Mouse (Mus musculus): ENCODE results near the gene Mettl8.

Gene Mettl8

DNA sequence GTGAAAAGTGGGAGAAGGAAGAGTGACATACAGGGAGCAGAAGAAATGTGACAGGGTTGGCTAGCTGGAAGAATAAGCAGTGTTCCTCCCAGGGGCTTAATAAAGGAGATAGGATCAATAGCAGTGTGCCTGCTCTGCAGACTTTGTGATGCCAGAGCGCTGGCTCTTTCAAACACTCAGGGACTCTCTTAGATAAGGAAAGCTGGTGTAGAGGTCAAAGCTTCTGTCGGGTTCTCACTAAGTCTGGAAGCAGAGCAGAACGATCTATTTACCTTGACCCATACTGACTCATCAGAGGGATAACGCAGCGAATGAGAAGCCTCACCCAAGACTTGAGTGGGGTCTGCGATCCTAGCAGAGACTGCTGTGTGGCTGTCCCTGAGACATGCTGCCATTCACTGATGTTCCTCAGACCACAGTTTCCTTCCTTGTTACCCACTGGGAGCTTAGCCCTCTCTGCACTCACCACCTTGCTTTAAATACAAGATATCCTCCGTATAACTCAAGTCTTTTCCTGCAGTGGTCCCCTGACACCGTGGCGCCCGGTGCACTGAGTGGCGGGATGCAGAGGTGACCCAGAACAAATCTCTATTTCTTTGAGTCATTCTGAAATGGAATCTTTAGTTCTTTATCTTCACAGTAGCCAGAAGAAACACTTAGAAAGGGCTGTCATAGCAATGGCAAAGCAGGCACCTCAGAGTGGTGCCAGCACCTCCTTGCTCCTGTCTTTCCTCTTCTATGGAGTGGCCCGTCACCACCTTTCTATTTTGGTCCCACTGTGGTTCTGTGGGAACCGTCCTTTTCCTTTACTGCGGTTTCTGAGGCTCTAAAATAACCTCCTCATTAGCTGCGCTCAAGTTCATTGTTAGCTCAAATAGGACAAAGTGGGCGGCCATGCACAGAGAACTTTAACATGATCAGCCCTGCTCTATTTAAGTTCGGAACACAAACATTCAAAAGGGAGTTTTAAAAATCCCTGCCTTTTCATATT is 65.9 kb downstream of the Mettl8 start:
- no peak for DNase-seq (ENCODE audit: low read depth, low spot score)

GRCm38 (mm10) chr2:70978271-70978670 is 77.1 kb downstream of the Mettl8 start:
- no peak for DNase-seq (ENCODE audit: low read depth, low spot score)

DNA sequence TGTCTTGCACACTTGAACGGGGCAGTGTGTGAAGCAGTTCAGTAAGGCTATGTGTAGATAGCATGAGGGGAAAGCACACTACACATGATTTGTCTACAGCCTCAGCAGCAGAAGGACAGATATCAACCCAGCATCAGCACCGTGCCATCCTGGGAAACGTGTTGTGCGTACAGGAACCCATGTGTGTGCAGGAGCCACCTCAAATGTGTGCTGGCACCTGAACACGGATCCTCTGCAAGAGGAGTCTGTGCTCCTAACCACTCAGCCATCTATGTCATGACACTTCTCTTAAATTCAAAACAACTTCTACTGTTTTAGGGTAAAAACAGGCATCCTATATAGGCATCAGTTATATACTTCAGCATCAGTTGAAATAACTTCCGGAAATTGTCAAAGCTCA is 80.6 kb downstream of the Mettl8 start:
- DNase-seq (ENCODE audit: low read depth, low spot score): no peak

GRCm38 (mm10) chr2:70972795-70973518 is 82.4 kb downstream of the Mettl8 start:
- no peak for DNase-seq (ENCODE audit: low read depth, low spot score)

- DNase-seq (ENCODE audit: low read depth, low spot score): no peak
Measured at GRCm38 (mm10) chr2:70970158-70970741, 85.1 kb downstream of the Mettl8 start.

DNA sequence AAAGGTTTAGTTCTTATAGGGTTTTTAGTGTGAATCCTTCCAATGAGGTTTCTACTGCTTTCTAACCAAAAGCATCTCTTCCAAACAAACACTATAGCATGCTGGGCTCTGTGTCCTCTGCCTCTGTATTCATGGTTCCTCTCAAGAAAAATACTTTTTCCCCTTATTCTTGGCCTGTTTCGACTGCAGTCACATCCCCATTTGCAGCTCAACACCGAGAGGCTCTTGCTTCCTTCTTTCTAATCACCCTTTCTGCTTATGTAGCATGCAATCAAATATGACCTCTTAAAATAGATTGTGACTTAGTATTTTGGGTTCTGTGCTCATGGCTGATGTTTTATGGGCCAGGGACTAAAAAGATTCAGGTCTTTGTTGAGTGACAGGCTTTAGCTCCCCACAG is 87.1 kb downstream of the Mettl8 start:
- no peak for DNase-seq (ENCODE audit: low read depth, low spot score)

GRCm38 (mm10) chr2:70967216-70967615 is 88.2 kb downstream of the Mettl8 start:
- DNase-seq (ENCODE audit: low read depth, low spot score): no peak

DNA sequence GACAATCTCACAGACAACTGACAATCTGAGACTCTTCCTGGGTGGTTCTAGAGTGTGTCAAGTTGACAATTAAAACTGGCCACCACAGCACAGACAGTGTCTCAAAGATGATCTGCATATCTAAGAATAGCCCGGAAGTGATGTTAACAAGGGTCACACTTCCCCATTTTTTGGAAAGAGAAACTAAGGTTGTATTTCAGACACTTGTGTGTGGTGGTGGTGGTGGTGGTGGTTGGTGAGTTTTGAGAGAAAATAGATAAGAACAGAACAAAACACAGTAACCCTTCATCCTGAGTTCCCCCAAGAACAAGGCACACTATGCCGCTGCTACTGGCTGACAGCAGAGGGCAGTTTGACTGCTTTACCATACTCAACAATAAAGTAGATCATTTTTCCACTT is 90.6 kb downstream of the Mettl8 start:
- DNase-seq (ENCODE audit: low read depth, low spot score): no peak

DNA sequence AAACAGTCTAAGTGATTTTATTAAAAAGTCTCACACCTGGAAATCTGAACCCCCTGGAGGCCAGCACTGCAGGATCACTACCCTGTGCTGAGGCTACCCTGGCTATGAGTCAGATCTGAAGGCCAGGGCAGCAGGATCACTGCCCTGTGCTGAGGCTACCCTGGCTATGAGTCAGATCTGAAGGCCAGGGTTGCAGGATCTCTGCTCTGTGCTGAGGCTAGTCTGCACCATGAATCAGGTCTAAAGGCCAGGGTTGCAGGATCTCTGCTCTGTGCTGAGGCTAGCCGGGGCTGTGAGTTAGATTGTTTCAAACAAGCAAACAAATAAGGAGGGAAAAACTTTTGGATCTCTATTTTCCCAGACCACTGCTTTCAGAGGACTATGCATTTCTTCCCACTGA is 92.5 kb downstream of the Mettl8 start:
- DNase-seq (ENCODE audit: low read depth, low spot score): no peak

DNA sequence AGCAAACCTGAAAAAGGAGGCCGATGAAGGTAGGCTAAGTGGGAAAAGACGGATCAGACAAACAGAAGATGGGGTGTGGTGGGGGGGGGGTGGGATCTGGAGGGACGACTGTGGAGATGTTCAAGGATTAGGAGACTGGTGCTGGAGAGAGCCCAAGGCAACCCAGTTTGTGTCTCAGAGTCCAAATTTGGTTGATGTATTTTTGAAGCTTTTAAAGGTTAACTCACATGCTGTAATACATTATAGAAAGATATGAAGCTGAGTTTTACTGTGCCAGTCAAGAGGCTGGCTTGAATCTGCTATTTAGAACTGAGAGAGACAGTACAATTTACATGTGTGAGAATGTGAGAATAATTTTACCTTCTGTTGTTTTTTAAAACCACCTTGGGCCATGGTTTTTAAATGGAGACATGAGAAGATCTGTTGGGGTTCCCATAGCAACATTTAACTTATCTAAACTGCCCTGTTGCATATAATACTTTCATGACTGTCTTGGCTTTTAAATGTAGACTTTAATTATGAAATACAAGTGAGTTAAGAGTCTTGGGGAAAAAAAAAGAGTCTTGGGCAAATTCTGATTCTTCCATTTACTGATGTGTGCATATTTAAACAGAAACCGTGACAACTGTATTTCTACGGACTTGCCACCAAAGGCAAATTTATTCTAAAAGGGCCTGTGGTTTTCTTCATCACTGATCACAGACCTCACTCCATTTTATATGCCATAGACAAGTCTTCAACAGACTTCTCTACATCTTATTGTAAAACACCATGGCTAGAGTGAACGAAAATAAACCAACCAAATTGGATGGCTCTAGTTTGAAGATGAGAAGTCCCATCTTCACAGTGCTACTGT is 94.1 kb downstream of the Mettl8 start:
- no peak for DNase-seq (ENCODE audit: low read depth, low spot score)

- no peak for DNase-seq (ENCODE audit: low read depth, low spot score)
Measured at GRCm38 (mm10) chr2:70960090-70960489, 95.3 kb downstream of the Mettl8 start.

DNA sequence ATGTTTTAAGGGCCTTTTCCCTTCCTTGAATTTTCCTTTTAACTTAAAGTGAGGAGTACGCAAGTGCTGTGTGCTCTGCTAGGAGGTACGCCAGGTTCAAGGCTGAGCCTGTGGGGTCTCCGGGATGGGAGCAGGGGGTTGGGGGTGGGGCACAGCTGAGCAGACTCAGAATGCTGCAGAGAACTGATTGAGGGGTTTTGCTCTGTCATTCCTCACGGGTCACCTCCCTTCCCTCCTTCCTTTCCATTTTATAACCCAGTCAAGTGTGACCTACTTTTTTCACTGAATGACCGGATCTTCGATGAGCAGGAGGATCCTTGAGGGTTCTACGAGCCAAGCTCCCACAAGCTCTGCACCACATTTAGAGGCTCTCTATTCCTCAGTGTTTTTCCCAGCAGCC is 96.0 kb downstream of the Mettl8 start:
- no peak for DNase-seq (ENCODE audit: low read depth, low spot score)

GRCm38 (mm10) chr2:70958536-70958935 is 96.8 kb downstream of the Mettl8 start:
- DNase-seq (ENCODE audit: low read depth, low spot score): no peak

DNA sequence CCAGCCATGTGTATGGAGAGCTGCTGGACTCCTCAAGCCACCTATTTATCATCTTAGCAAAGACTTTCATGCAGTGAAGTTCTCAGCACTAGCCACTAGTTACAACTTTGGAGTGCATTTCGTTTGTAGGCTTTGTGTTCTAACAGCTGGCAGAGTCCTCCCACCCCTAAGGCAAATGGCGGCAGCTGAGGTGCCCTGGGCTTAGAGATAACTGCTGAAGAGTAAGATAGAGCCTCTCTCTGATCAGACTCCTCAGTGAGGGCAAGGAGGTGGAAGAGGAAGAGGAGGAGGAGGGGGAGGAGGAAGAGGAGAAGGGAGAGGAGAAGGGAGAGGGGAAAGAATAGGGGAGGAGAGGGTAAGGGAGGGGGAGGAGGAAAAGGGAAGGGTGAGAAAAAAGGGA is 101.8 kb downstream of the Mettl8 start:
- no peak for DNase-seq (ENCODE audit: low read depth, low spot score)

DNA sequence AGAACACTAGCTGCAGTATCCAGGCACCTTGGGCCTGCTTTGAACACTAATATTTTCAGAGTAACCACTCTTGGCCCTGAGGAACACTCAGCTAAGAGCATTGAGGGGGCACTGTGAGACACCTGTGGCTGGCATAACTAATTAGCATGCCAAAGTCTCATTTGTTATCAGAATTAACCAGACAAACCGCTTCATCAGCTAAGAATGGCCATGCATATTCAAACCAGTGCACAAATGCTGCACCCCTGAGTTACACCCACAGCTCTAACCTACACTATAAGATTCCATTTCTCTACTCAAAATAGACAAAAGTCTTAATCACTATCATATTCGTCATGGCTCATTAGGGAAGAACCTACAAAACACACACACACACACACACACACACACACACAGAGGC is 103.4 kb downstream of the Mettl8 start:
- DNase-seq (ENCODE audit: low read depth, low spot score): no peak

DNA sequence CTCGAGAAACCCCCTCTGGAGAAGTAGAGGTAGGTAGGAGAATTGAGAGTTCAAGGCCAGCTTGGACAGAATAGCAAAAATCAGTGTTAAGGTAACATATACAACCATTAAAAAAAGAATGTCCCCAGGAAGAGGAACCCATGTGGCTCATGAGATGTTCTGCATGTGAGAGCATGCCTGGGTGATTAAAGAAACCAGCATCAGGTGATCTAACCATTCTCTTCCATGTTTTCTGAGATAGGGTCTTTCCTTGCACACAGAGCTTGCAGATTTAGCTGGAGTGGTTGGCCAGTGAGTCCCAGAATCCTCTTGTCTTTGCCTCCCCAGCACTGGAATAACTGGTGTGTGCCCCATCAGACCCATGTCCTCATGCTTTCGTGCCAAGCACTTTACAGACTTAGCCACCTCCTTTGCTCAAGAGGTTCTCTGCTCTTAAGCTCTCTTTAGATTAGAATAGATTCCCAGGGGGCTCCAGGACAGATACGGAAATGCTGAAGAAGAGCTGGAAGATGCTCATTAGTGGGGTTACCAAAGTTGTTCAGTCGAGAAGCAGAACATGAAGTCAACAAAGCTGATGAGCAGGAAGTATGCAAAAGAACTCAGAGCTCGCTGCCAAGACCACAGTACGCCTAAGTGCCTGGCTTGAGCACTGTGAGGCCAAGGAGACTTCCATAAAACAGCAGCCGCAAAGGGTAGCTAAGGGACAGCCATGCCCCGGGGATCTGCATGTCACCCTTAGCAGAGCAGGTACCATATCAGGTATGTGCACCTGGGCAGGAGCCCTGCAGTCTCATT is 110.7 kb downstream of the Mettl8 start:
- DNase-seq (ENCODE audit: low read depth, low spot score): no peak

DNA sequence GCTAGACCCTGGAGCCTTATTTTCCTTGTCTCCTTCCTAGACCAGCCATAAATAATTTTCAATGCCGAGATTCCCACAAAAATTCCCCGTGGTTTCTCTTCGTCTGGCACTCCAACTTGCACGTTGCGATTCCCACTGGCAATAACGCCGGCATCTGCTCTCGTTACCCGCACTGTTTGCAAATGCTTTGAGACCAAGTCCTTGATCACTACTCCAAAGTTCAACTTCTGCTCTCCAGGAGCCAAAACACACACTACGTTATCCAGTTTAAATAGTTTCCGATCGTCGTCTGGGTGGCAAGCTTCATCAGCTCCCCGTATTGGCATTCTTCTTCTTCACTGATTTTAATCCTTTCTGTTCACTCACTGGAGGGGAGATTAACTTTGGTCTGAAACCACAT is 114.6 kb downstream of the Mettl8 start:
- DNase-seq (ENCODE audit: low read depth, low spot score): no peak

- DNase-seq (ENCODE audit: low read depth, low spot score): peak; percentile 63
Measured at GRCm38 (mm10) chr2:70938844-70939494, 116.4 kb downstream of the Mettl8 start.

- no peak for DNase-seq (ENCODE audit: low read depth, low spot score)
Measured at GRCm38 (mm10) chr2:70934772-70935171, 120.6 kb downstream of the Mettl8 start.

DNA sequence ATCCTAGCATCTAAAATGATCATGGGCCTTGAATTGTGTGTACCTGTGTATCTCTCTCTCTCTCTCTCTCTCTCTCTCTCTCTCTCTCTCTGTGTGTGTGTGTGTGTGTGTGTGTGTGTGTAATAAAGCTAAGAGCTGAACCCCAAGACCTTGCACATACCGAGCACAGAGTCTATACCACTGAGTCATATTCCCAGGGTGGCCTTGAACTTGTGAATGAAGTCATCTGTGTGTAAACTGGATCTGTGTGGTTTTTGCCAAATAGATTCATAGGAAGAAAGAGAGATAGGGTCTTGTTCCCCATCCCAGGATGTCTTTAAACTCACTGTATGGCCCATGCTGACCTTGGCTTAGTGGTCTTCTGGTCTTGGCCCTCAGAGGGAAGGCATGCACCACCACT is 121.9 kb downstream of the Mettl8 start:
- no peak for DNase-seq (ENCODE audit: low read depth, low spot score)
